Mouse (Mus musculus): ENCODE data around the gene Wwox. TPM values are rescaled to one million over a fixed set of nuclear protein-coding genes. Genes with fewer than 3 reads are reported as not detected.

Wwox gene
- total RNA-seq, 1 experiment = 12.5 TPM

DNA sequence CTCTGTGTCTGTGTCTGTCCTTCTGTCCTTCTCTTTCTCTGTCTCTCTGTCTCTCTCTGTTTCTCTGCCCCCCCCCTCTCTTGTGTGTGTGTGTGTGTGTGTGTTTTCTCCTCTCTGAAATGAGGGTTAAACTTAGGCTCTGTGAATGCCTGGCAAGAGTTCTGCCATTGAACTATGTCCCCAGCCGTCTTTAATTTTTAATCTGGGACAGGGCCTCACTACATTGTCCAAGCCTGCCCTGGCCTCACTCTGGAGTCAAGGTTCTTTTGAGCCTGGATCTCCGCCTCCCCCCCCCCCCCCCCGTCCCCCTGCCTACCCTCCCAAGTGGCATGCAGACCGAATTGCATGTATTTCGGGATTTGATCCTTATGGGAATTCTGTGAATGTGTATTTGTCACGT is 124.6 kb downstream of the Wwox start:
- in situ Hi-C loops (cut with MboI; ENCODE audit: low sequenced_read_pairs in 2 of 2, unreplicated experiment in 2 of 2) = no loop called here
- DNase-seq (ENCODE audit: low read depth, low spot score) = no peak
- TF ChIP-seq ZC3H11A (IDR thresholded peaks at IDR 0.05; ENCODE audit: borderline replicate concordance, low read depth, low read length) (no peak), HCFC1 (IDR thresholded peaks at IDR 0.05; ENCODE audit: borderline replicate concordance, insufficient read depth, low read length) (no peak), CHD2 (IDR thresholded peaks at IDR 0.05; ENCODE audit: low read depth, low read length) (no peak), MAFK (IDR thresholded peaks at IDR 0.05; ENCODE audit: insufficient read depth, low read depth, low read length) (no peak), ZNF384 (IDR thresholded peaks at IDR 0.05; ENCODE audit: low read depth, low read length) (no peak)
- Histone ChIP-seq H3K4me3 (ENCODE audit: insufficient read depth in 1 of 2, low read depth in 1 of 2, low read length in 2 of 2, poor library complexity in 1 of 2, severe bottlenecking in 1 of 2) (no peak overlapping the region), H3K9ac (ENCODE audit: insufficient read depth, low read depth, low read length, poor library complexity, severe bottlenecking) (no peak overlapping the region), H3K27ac (ENCODE audit: insufficient read depth, low read depth, low read length, poor library complexity, severe bottlenecking) (no peak overlapping the region), H3K36me3 (ENCODE audit: control insufficient read depth, insufficient read depth, low read length, poor library complexity, severe bottlenecking) (no peaks in the 10 kb centered on the region), H3K4me1 (ENCODE audit: control insufficient read depth in 2 of 2, insufficient read depth in 2 of 2, low read length in 2 of 2, poor library complexity in 1 of 2) (no peaks in the 10 kb centered on the region), H3K9me3 (ENCODE audit: control insufficient read depth, insufficient read depth, low read depth, low read length) (no peaks in the 10 kb centered on the region)

DNA sequence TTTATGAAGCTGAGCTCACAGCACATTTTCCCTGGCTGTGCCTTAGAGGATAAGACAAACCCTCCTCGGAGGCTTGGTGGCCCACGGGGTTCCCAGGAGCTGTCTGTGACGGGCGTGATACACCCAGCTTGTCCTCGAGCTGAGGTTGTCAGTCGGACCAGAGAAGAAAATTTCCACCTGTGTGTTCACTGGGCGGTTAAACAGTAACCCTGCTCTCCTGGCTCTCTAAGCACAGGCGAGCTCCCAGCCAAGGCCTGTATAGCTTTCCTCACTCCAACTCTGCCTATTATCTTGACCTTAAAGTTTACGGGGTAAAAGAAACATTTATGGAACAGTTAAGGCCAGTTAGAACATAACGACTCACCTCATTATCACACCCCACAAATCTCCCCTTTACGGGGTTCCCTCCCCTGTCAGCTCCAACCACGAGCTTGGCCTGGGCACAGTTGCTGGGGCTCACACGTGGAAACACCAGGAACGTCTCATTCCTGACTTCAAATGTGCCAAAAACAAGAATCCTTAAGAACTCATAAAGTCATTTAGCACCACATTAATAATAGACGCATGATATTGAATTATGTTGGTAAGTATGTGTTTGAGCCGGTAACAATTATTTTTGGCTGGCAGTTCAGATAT is 129.2 kb downstream of the Wwox start:
- H3K9me3 ChIP-seq (ENCODE audit: control insufficient read depth, insufficient read depth, low read depth, low read length) = no peaks in the 10 kb centered on the region
- in situ Hi-C loops (cut with MboI; ENCODE audit: low sequenced_read_pairs in 2 of 2, unreplicated experiment in 2 of 2) = no loop called here
- DNase-seq (ENCODE audit: low read depth, low spot score) = no peak
- H3K36me3 ChIP-seq (ENCODE audit: control insufficient read depth, insufficient read depth, low read length, poor library complexity, severe bottlenecking) = no peaks in the 10 kb centered on the region
- no peak overlapping the region for H3K9ac ChIP-seq (ENCODE audit: insufficient read depth, low read depth, low read length, poor library complexity, severe bottlenecking)
- H3K4me1 ChIP-seq (ENCODE audit: control insufficient read depth in 2 of 2, insufficient read depth in 2 of 2, low read length in 2 of 2, poor library complexity in 1 of 2) = no peaks in the 10 kb centered on the region
- TF ChIP-seq CHD2 (IDR thresholded peaks at IDR 0.05; ENCODE audit: low read depth, low read length) = no peak
- no peak for TF ChIP-seq ZNF384 (IDR thresholded peaks at IDR 0.05; ENCODE audit: low read depth, low read length)
- TF ChIP-seq ZC3H11A (IDR thresholded peaks at IDR 0.05; ENCODE audit: borderline replicate concordance, low read depth, low read length) = no peak
- no peak for TF ChIP-seq HCFC1 (IDR thresholded peaks at IDR 0.05; ENCODE audit: borderline replicate concordance, insufficient read depth, low read length)
- no peak for TF ChIP-seq MAFK (IDR thresholded peaks at IDR 0.05; ENCODE audit: insufficient read depth, low read depth, low read length)
- H3K27ac ChIP-seq (ENCODE audit: insufficient read depth, low read depth, low read length, poor library complexity, severe bottlenecking) = no peak overlapping the region
- H3K4me3 ChIP-seq (ENCODE audit: insufficient read depth in 1 of 2, low read depth in 1 of 2, low read length in 2 of 2, poor library complexity in 1 of 2, severe bottlenecking in 1 of 2) = no peak overlapping the region

DNA sequence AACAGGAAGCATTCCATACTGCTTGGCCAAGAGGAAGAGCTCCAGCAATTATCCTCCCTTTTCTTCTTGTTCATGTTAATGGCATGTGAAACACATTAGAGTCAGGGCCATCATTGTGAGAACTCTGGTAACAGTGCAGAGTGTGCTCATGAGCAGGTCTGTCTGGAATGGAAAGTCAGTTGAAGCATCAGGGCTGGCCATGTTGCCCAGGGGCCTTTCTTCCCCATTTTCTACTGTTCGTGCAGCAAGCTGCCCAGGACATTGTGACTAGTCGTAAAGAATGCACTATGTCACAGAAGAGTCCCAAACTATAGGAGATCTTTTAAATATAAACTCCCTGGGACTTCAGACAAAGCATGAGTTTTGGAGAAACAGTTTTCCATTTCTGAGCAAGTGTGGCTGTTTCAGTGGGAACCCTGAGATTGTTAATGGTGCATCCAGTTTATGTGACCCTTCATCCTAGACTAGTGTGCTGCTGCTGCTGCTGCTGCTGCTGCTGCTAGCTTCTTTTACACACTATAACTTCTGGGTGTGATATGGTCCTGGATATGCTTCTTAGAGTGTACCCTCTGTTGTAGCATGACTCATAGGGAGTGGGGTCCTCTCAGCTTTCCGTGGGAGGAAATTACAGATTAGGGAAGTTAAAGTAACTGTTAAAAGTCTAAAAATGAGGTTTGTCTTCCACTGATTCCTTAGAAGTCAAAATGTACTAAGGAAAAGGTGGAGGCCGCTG is 133.7 kb downstream of the Wwox start:
- TF ChIP-seq ZNF384 (IDR thresholded peaks at IDR 0.05; ENCODE audit: low read depth, low read length) (no peak), ZC3H11A (IDR thresholded peaks at IDR 0.05; ENCODE audit: borderline replicate concordance, low read depth, low read length) (no peak), MAFK (IDR thresholded peaks at IDR 0.05; ENCODE audit: insufficient read depth, low read depth, low read length) (no peak), CHD2 (IDR thresholded peaks at IDR 0.05; ENCODE audit: low read depth, low read length) (no peak), HCFC1 (IDR thresholded peaks at IDR 0.05; ENCODE audit: borderline replicate concordance, insufficient read depth, low read length) (no peak)
- Histone ChIP-seq H3K9me3 (ENCODE audit: control insufficient read depth, insufficient read depth, low read depth, low read length) (no peaks in the 10 kb centered on the region), H3K4me3 (ENCODE audit: insufficient read depth in 1 of 2, low read depth in 1 of 2, low read length in 2 of 2, poor library complexity in 1 of 2, severe bottlenecking in 1 of 2) (no peak overlapping the region), H3K4me1 (ENCODE audit: control insufficient read depth in 2 of 2, insufficient read depth in 2 of 2, low read length in 2 of 2, poor library complexity in 1 of 2) (no peaks in the 10 kb centered on the region), H3K27ac (ENCODE audit: insufficient read depth, low read depth, low read length, poor library complexity, severe bottlenecking) (no peak overlapping the region), H3K36me3 (ENCODE audit: control insufficient read depth, insufficient read depth, low read length, poor library complexity, severe bottlenecking) (no peaks in the 10 kb centered on the region), H3K9ac (ENCODE audit: insufficient read depth, low read depth, low read length, poor library complexity, severe bottlenecking) (no peak overlapping the region)
- in situ Hi-C loops (cut with MboI; ENCODE audit: low sequenced_read_pairs in 2 of 2, unreplicated experiment in 2 of 2) = no loop called here
- no peak for DNase-seq (ENCODE audit: low read depth, low spot score)

DNA sequence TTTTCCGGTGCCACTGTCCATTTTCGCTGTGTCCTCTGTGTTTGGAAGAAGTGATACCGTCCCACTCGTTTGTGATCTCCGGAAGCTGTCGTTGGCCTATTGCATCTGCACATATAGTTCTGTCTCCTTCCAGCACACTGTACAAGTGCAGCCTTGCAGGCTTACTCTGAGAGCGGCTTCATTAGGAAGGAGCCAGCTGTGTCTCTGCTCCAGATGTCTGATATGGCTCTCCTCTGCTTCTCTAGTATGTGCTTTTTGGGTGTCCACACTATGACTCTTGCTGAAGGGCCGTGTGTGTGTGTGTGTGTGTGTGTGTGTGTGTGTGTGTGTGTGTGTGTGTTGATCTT is 134.3 kb downstream of the Wwox start:
- no peak for DNase-seq (ENCODE audit: low read depth, low spot score)
- in situ Hi-C loops (cut with MboI; ENCODE audit: low sequenced_read_pairs in 2 of 2, unreplicated experiment in 2 of 2) = no loop called here

More for the DNA sequence above, 134.3 kb downstream of the Wwox start:
- no peak overlapping the region for H3K4me3 ChIP-seq (ENCODE audit: insufficient read depth in 1 of 2, low read depth in 1 of 2, low read length in 2 of 2, poor library complexity in 1 of 2, severe bottlenecking in 1 of 2)
- H3K27ac ChIP-seq (ENCODE audit: insufficient read depth, low read depth, low read length, poor library complexity, severe bottlenecking) = no peak overlapping the region
- H3K36me3 ChIP-seq (ENCODE audit: control insufficient read depth, insufficient read depth, low read length, poor library complexity, severe bottlenecking) = no peaks in the 10 kb centered on the region
- no peaks in the 10 kb centered on the region for H3K4me1 ChIP-seq (ENCODE audit: control insufficient read depth in 2 of 2, insufficient read depth in 2 of 2, low read length in 2 of 2, poor library complexity in 1 of 2)
- TF ChIP-seq ZC3H11A (IDR thresholded peaks at IDR 0.05; ENCODE audit: borderline replicate concordance, low read depth, low read length) (no peak), CHD2 (IDR thresholded peaks at IDR 0.05; ENCODE audit: low read depth, low read length) (no peak), ZNF384 (IDR thresholded peaks at IDR 0.05; ENCODE audit: low read depth, low read length) (no peak), HCFC1 (IDR thresholded peaks at IDR 0.05; ENCODE audit: borderline replicate concordance, insufficient read depth, low read length) (no peak), MAFK (IDR thresholded peaks at IDR 0.05; ENCODE audit: insufficient read depth, low read depth, low read length) (no peak)
- no peak overlapping the region for H3K9ac ChIP-seq (ENCODE audit: insufficient read depth, low read depth, low read length, poor library complexity, severe bottlenecking)
- no peaks in the 10 kb centered on the region for H3K9me3 ChIP-seq (ENCODE audit: control insufficient read depth, insufficient read depth, low read depth, low read length)

Measured in ES-E14 (cell line).